Mouse (Mus musculus) brain, embryonic 14.5 days (tissue): ENCODE measurements around the gene Cldn2. TPM values are rescaled to one million over a fixed set of nuclear protein-coding genes. Genes with fewer than 3 reads are reported as not detected.

Experiments
- DNase-seq: peaks from one replicate; pipeline ENCODE4 v3.0.0-alpha.2; 2011; ENCODE audit warnings: low read depth
- CTCF ChIP-seq: fragments of 200-500 bp; IDR thresholded peaks from 2 replicates; pipeline ENCODE4 v1.5.1; 2012; ENCODE audit warnings: inconsistent platforms, mild to moderate bottlenecking, moderate library complexity, borderline replicate concordance; ENCODE audit not compliant: insufficient read depth, insufficient read length; ENCODE audit errors: extremely low read depth
- POLR2A ChIP-seq: fragments of 200-500 bp; IDR thresholded peaks from 2 replicates; pipeline ENCODE4 v1.6.1; 2012; ENCODE audit warnings: mild to moderate bottlenecking, inconsistent platforms, borderline replicate concordance; ENCODE audit not compliant: poor library complexity, insufficient read depth, insufficient read length, severe bottlenecking; ENCODE audit errors: extremely low read depth
- polyA plus RNA-seq: library from polyadenylated mRNA; depleted of rRNA; stranded (reverse); fragments of >200 nt; gene quantifications from 2 replicates; pipeline ENCODE4 v1.2.3, GENCODE M21; 2012

Gene Cldn2
- polyA plus RNA-seq, 1 experiment: 0.94 TPM

- DNase-seq: peak; percentile 52
- no peak for TF ChIP-seq CTCF
- no peak for TF ChIP-seq POLR2A
Measured at GRCm38 (mm10) chrX:139782278-139783044, 18.2 kb upstream of the Cldn2 start, which contains the start of gene Ripply1. Gene Ripply1, minus strand, starts transcription at chrX:139782353.

- peak; percentile 22 for DNase-seq
- no peak for TF ChIP-seq CTCF
- no peak for TF ChIP-seq POLR2A
Measured at GRCm38 (mm10) chrX:139783045-139783422, 17.6 kb upstream of the Cldn2 start.

DNA sequence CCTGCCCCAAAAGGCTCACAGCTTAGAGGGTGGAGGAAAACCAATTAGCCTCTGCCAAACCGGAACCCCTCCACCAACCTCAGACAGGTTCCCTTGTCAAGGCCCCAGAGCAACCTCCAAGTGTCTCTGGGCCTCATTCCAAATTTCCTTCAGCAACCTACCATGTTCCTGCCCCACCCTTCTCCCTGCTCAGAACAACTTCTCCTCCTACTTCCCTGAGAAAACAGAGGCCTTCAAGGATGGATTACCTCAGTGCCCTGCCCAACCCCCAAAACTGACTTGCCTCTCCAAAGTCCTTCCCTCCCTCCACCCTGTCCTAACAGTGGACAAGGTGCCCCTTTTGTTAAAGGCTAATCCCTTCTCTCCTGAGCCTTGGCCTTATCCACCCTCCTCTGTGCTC is 14.9 kb upstream of the Cldn2 start:
- no peak for DNase-seq
- TF ChIP-seq CTCF (no peak), POLR2A (no peak)

GRCm38 (mm10) chrX:139794072-139794845 is 6.4 kb upstream of the Cldn2 start:
- DNase-seq: no peak
- no peak for TF ChIP-seq POLR2A
- no peak for TF ChIP-seq CTCF

DNA sequence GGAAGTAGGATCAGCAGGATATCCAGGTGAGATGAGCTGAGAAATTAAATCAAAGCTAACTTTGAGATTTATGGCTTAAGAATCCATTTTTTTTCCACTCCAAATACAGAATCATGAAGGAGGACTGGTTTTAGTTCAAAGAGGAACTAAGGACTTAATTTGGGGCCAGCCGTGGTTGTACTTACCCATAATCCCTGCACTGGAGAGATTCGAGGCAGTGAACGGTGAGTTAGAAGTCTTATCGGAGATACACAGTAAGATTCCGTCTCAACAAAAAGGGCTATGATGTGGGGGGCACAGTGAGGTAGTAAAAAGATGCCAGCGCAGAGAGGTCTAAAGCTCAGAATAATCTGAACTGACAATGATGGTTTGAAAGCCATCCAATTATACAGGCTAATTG is 4.6 kb upstream of the Cldn2 start:
- no peak for DNase-seq
- TF ChIP-seq POLR2A (no peak), CTCF (no peak)

- TF ChIP-seq POLR2A: no peak
- TF ChIP-seq CTCF: no peak
- no peak for DNase-seq
Measured at GRCm38 (mm10) chrX:139797875-139798274, 2.8 kb upstream of the Cldn2 start.

GRCm38 (mm10) chrX:139799953-139800352 is 675 bp upstream of the Cldn2 start:
- DNase-seq: no peak
- TF ChIP-seq POLR2A: no peak
- no peak for TF ChIP-seq CTCF

- TF ChIP-seq POLR2A (no peak), CTCF (no peak)
- DNase-seq: no peak
Measured at GRCm38 (mm10) chrX:139803028-139803427, 2.4 kb downstream of the Cldn2 start.

GRCm38 (mm10) chrX:139805918-139806317 is 5.3 kb downstream of the Cldn2 start:
- DNase-seq: no peak
- TF ChIP-seq POLR2A (no peak), CTCF (no peak)

DNA sequence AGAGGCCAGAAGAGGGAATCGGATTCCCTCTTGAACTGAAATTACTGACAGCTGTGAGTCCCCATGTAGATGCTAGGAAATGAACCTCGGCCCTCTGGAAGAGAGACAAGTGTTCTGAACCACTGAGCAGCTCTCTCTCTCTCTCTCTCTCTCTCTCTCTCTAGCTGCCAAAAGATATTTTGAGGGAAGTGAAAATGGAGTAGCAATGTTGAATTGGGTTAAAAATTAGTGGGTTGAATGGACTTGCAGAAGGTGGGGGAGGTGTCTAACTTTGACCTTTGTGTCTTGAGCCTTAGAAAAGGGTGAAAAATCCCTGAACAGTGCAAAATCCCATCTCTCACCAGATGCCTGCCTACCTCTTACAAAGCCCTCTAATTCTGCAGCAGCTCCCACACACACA is 6.8 kb downstream of the Cldn2 start:
- DNase-seq: no peak
- TF ChIP-seq POLR2A (no peak), CTCF (no peak)

- TF ChIP-seq CTCF (no peak), POLR2A (no peak)
- peak; percentile 43 for DNase-seq
Measured at GRCm38 (mm10) chrX:139808085-139808484, 7.5 kb downstream of the Cldn2 start.
